In the genomic region with DNA sequence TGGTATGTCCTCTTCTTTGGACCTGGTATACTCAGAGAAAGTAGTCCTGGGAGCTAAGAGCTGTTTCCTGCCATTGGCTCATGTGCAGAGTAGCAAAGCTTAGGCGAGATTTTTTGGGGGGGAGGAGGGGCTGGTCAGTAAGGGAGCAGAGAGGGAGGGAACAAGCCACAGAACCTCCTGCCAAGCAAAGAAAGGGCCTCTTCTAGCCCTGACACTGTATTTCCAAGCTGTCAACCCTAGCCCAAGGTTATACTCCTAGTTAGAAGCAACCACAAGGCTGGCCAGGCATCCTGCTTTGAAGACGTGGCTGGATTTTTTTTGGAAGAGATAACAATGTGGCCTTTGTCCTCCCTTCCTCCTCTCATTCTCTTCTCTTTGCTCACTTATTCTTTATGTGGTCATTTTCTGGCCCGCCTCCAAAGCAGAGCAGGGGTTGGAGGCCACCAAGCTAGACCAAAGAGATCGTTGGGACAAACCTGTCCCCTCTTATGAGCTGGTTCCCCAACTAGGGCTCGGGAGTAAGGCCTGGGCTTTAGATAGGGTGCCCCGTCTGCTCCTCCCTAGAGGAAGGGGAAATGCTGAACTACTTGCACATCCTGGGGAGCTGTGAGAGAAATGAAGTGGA, we compare ENCODE assay signal across 11 mouse cellular contexts.
DNase-seq lines count a peak whose midpoint lies in the region; ATAC-seq and TF ChIP-seq lines count a peak whose summit lies in the region.
"Had no signal": no experiment of that assay in that cellular context is flagged by ENCODE, and none has a peak within 500 bp of the region (broad histone marks: within the 10 kb centered on the region; RNA-seq: fewer than 3 reads in every experiment).

No protein-coding gene starts in this region.

- H3K27me3 ChIP-seq in heart, postnatal 0 days (ENCODE audit: control insufficient read depth, insufficient read depth, low read length) = 0 out of 2 replicates have a peak, but pooled peaks cover 6% of the 10 kb centered on the region
- H3K27me3 ChIP-seq in heart, embryonic 11.5 days (ENCODE audit: control insufficient read depth, insufficient read depth, low read length) = peaks cover 6% of the 10 kb centered on the region; the same call in 1 of the 2 replicates
- no peaks in the 10 kb centered on the region for H3K27me3 ChIP-seq in lung, embryonic 16.5 days (ENCODE audit: control insufficient read depth, insufficient read depth, low read depth, low read length)
- 0 out of 2 replicates have a peak, but pooled peaks cover 3% of the 10 kb centered on the region for H3K27me3 ChIP-seq in stomach, embryonic 15.5 days (replicated peaks)

- peak overlapping the region; percentile 84 for H3K27ac ChIP-seq in heart, postnatal 0 days (ENCODE audit: low read depth)
- H3K27ac ChIP-seq in heart, embryonic 11.5 days (ENCODE audit: low read depth, low read length) = no peak overlapping the region
- peak overlapping the region; percentile 85 for H3K27ac ChIP-seq in lung, embryonic 16.5 days (ENCODE audit: low read length)
- H3K27ac ChIP-seq in stomach, embryonic 15.5 days = peak overlapping the region; percentile 75
- H3K27ac ChIP-seq: liver, embryonic 12.5 days; neural tube, embryonic 12.5 days had no signal

- no peak for DNase-seq in heart, postnatal 0 days (ENCODE audit: low spot score)
- DNase-seq in lung, postnatal 14 days = no peak
- peak; percentile 21 to 56 for DNase-seq in adrenal gland, postnatal 36 days
- no peak for DNase-seq in MN1 (ENCODE audit: low spot score)
- DNase-seq: thymus, postnatal 25 days had no signal

- WGBS in heart, postnatal 0 days = 43% methylated on average over 6 of the region's 6 CpGs
- 56% methylated on average over 6 of the region's 6 CpGs for WGBS in heart, embryonic 11.5 days (ENCODE audit: insufficient replicate concordance)
- 36% methylated on average over 6 of the region's 6 CpGs for WGBS in lung, embryonic 16.5 days
- 69% methylated on average over 6 of the region's 6 CpGs for WGBS in stomach, embryonic 15.5 days

- no peak for TF ChIP-seq CTCF in heart, postnatal 0 days (IDR thresholded peaks at IDR 0.05; ENCODE audit: low read depth)

- no peak overlapping the region for H3K9ac ChIP-seq in heart, postnatal 0 days (replicated peaks; ENCODE audit: low read depth, low read length)
- H3K9ac ChIP-seq in heart, embryonic 11.5 days (ENCODE audit: low read depth, low read length) = no peak overlapping the region
- no peak overlapping the region for H3K9ac ChIP-seq in lung, embryonic 16.5 days (ENCODE audit: low read length)
- H3K9ac ChIP-seq in stomach, embryonic 15.5 days = no peak overlapping the region
- H3K9ac ChIP-seq: liver, embryonic 12.5 days; neural tube, embryonic 12.5 days had no signal

- no peak for ATAC-seq in heart, postnatal 0 days (ENCODE audit: insufficient read depth, low read depth)
- no peak for ATAC-seq in heart, embryonic 11.5 days (replicated peaks; ENCODE audit: insufficient number of reproducible peaks, low FRiP score, low TSS enrichment)
- ATAC-seq in lung, embryonic 16.5 days (ENCODE audit: low read depth) = no peak
- no peak for ATAC-seq in stomach, embryonic 15.5 days (ENCODE audit: insufficient read depth, low FRiP score, low read depth)
- ATAC-seq: liver, embryonic 12.5 days had no signal

- TF ChIP-seq EP300 in heart, postnatal 0 days (IDR thresholded peaks at IDR 0.05; ENCODE audit: low read depth) = no peak

- no peaks in the 10 kb centered on the region for H3K36me3 ChIP-seq in heart, postnatal 0 days (replicated peaks; ENCODE audit: control insufficient read depth, insufficient read depth, low read length)
- no peaks in the 10 kb centered on the region for H3K36me3 ChIP-seq in heart, embryonic 11.5 days (ENCODE audit: control insufficient read depth, insufficient read depth, low read length)
- H3K36me3 ChIP-seq in lung, embryonic 16.5 days (ENCODE audit: control insufficient read depth, insufficient read depth, low read length) = no peaks in the 10 kb centered on the region
- H3K36me3 ChIP-seq in stomach, embryonic 15.5 days = no peaks in the 10 kb centered on the region
- H3K36me3 ChIP-seq: liver, embryonic 12.5 days; midbrain, embryonic 10.5 days; neural tube, embryonic 12.5 days had no signal

- H3K4me1 ChIP-seq in heart, postnatal 0 days (ENCODE audit: control insufficient read depth, insufficient read depth) = peaks cover 9% of the 10 kb centered on the region
- H3K4me1 ChIP-seq in heart, embryonic 11.5 days (ENCODE audit: control insufficient read depth, insufficient read depth, low read length) = peaks cover 17% of the 10 kb centered on the region
- H3K4me1 ChIP-seq in lung, embryonic 16.5 days (replicated peaks; ENCODE audit: control insufficient read depth, insufficient read depth, low read length) = peaks cover 21% of the 10 kb centered on the region
- 0 out of 2 replicates have a peak, but pooled peaks cover 2% of the 10 kb centered on the region for H3K4me1 ChIP-seq in stomach, embryonic 15.5 days
- H3K4me1 ChIP-seq: liver, embryonic 12.5 days; neural tube, embryonic 12.5 days had no signal

- H3K4me2 ChIP-seq in heart, postnatal 0 days (ENCODE audit: low read depth, low read length) = no peak overlapping the region
- no peak overlapping the region for H3K4me2 ChIP-seq in heart, embryonic 11.5 days
- H3K4me2 ChIP-seq in lung, embryonic 16.5 days (ENCODE audit: low read depth, low read length) = no peak overlapping the region
- no peak overlapping the region for H3K4me2 ChIP-seq in stomach, embryonic 15.5 days
- H3K4me2 ChIP-seq: liver, embryonic 12.5 days; neural tube, embryonic 12.5 days had no signal

- H3K9me3 ChIP-seq in heart, postnatal 0 days (replicated peaks; ENCODE audit: control insufficient read depth, low read length) = no peaks in the 10 kb centered on the region
- H3K9me3 ChIP-seq in heart, embryonic 11.5 days (replicated peaks; ENCODE audit: control insufficient read depth, low read length) = no peaks in the 10 kb centered on the region
- H3K9me3 ChIP-seq in lung, embryonic 16.5 days (ENCODE audit: control insufficient read depth, low read length) = no peaks in the 10 kb centered on the region
- H3K9me3 ChIP-seq in stomach, embryonic 15.5 days = no peaks in the 10 kb centered on the region
- H3K9me3 ChIP-seq: liver, embryonic 12.5 days; midbrain, embryonic 10.5 days; neural tube, embryonic 12.5 days had no signal

- no peak overlapping the region for H3K4me3 ChIP-seq in heart, postnatal 0 days (ENCODE audit: low read depth, low read length)
- no peak overlapping the region for H3K4me3 ChIP-seq in heart, embryonic 11.5 days (ENCODE audit: low read depth, low read length)
- H3K4me3 ChIP-seq in lung, embryonic 16.5 days (ENCODE audit: low read length) = no peak overlapping the region
- no peak overlapping the region for H3K4me3 ChIP-seq in stomach, embryonic 15.5 days (replicated peaks)
- H3K4me3 ChIP-seq: liver, embryonic 12.5 days; midbrain, embryonic 10.5 days; neural tube, embryonic 12.5 days had no signal

Comparison
In these comparisons a context has a peak if more than half of its experiments do, and no peak if none do; other contexts are left out.
1. DNase-seq: peak in adrenal gland, postnatal 36 days (2 of 2); none in heart, postnatal 0 days (single experiment), lung, postnatal 14 days (single experiment) and MN1 (single experiment).